Mouse (Mus musculus) forebrain, embryonic 13.5 days (tissue): ENCODE measurements at regions not wholly inside any gene's neighbourhood (a gene's known extent, or its start where the extent isn't known, plus 50 kb on each side); places are given as distances from the start of the nearest gene placed in this dataset.

Experiments used
- ATAC-seq: fragments of 200-750 bp; cut with Nextera tagmentation; 2 replicates; pipeline ENCODE4 v1.8.0; 2017
- H3K27ac ChIP-seq: fragments of 300-500 bp; sonication (generic); 2 replicates; pipeline ENCODE4 v1.5.1; 2015; ENCODE audit warnings: inconsistent platforms, mild to moderate bottlenecking, moderate library complexity
- H3K27me3 ChIP-seq: fragments of 300-500 bp; sonication (generic); 2 replicates; pipeline ENCODE4 v1.6.1; 2015; ENCODE audit warnings: mild to moderate bottlenecking, inconsistent platforms
- H3K36me3 ChIP-seq: fragments of 300-500 bp; sonication (generic); 2 replicates; pipeline ENCODE4 v1.6.1; 2015; ENCODE audit warnings: mild to moderate bottlenecking, inconsistent platforms; ENCODE audit not compliant: poor library complexity, severe bottlenecking
- H3K4me1 ChIP-seq: fragments of 300-500 bp; sonication (generic); 2 replicates; pipeline ENCODE4 v1.6.1; 2015; ENCODE audit warnings: inconsistent platforms
- H3K4me2 ChIP-seq: fragments of 300-500 bp; sonication (generic); 2 replicates; pipeline ENCODE4 v1.6.1; 2015; ENCODE audit warnings: inconsistent platforms, mild to moderate bottlenecking, moderate library complexity
- H3K4me3 ChIP-seq: fragments of 300-500 bp; sonication (generic); 2 replicates; pipeline ENCODE4 v1.5.1; 2015; ENCODE audit warnings: mild to moderate bottlenecking, inconsistent platforms
- H3K9ac ChIP-seq: fragments of 300-500 bp; sonication (generic); 2 replicates; pipeline ENCODE4 v1.6.1; 2015; ENCODE audit warnings: mild to moderate bottlenecking, inconsistent platforms
- H3K9me3 ChIP-seq: fragments of 300-500 bp; sonication (generic); replicated peaks from 2 replicates; pipeline ENCODE4 v1.6.1; 2016; ENCODE audit warnings: inconsistent platforms
- WGBS: fragments of 180-500 bp; shearing (Covaris S2); methylation state at CpG from one replicate; pipeline ENCODE4 v1.1.7; 2015; 5-methylcytosine and 5-hydroxymethylcytosine counted together

DNA sequence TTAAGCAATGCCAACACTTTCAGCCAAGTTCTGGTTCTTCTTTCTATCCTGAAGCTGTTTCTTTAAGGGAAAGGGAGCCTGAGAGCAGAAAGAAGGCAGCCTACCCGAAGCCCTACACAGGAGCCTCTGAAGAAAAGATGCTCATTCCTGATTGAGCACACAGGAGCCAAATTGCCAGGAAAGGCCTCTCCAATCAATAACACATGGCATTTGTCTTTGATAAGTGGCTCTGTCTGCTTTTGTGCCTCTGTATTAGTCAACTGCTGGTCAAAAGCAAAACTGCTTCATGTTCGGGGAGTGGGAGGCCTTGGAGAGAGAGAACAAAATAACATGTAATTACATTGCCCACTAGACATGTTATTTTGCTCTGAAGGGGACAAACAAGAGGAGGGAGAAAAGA is 1607.4 kb downstream of the 4930444P10Rik start:
- Histone ChIP-seq H3K36me3 (no peaks in the 10 kb centered on the region), H3K4me3 (no peak overlapping the region), H3K27ac (no peak overlapping the region), H3K4me1 (peaks cover 6% of the 10 kb centered on the region; the same call in 1 of the 2 replicates), H3K27me3 (no peaks in the 10 kb centered on the region), H3K9ac (no peak overlapping the region), H3K9me3 (no peaks in the 10 kb centered on the region), H3K4me2 (no peak overlapping the region)
- WGBS: 29% methylated on average over 2 of the region's 2 CpGs
- ATAC-seq: no peak

DNA sequence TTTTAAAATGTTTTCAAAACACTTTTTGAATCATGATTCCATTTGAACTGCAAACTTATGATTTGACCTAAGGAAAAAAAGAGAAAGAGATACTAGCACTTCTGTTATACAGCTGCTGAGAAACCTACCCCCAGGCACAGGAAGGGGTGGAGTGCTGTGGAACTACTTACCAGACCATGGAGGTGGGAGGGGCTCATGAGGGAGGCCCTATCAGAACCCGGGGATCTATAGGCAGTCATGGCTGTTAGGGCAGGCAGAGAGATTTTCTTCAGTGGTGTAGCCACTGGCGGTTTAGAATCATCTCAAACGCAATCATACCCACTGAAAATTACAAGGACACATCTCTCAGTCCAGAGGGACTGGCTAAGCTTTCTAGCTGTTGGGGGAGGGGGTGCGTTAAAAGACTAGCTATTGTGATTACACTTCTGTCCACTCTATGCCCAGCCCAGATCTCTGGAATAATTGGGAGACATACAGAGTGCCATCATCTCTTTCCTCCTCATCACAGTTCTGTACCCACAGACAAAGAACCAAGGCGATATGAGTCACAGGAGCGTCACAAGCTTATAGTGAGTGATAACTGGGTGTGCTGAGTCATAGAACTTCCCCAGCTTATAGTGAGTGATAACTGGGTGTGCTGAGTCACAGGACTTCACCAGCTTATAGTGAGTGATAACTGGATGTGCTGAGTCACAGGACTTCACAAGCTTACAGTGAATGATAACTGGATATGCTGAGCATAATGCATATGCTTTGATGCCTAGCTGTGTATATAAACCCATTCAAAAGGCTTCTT is 1608.8 kb downstream of the 4930444P10Rik start:
- H3K4me2 ChIP-seq: no peak overlapping the region
- no peaks in the 10 kb centered on the region for H3K27me3 ChIP-seq
- H3K4me1 ChIP-seq: peaks cover 6% of the 10 kb centered on the region; the same call in 1 of the 2 replicates
- H3K9ac ChIP-seq: no peak overlapping the region
- ATAC-seq: no peak
- no peak overlapping the region for H3K27ac ChIP-seq
- 86% methylated on average over 6 of the region's 6 CpGs for WGBS
- H3K36me3 ChIP-seq: no peaks in the 10 kb centered on the region
- H3K9me3 ChIP-seq: no peaks in the 10 kb centered on the region
- no peak overlapping the region for H3K4me3 ChIP-seq

DNA sequence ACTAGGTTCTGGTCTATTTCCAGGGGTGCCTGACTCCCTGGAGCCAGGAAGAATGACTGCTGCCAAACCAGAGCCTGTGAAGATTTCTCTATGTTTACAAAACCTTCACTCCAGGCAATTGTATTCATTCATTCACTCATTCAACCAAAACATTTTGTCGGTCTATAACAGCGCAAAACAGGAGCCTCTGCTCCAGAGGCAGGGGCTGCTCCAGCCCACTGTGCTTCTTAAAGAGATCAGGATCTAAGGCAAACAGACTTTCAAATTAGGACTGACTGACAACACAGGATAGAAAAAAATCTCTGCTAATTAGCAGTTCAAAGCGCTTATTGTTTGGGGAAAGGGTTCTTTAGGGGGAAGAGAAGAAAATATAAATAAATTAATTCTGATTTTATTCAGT is 1620.8 kb downstream of the 4930444P10Rik start:
- no peak overlapping the region for H3K4me2 ChIP-seq
- H3K27ac ChIP-seq: no peak overlapping the region
- ATAC-seq: peak; percentile 66; the same call in 1 of the 2 replicates
- no peaks in the 10 kb centered on the region for H3K27me3 ChIP-seq
- H3K4me3 ChIP-seq: no peak overlapping the region
- H3K9me3 ChIP-seq: no peaks in the 10 kb centered on the region
- no peaks in the 10 kb centered on the region for H3K36me3 ChIP-seq
- 8% methylated on average over 3 of the region's 3 CpGs for WGBS
- H3K9ac ChIP-seq: no peak overlapping the region
- peaks cover 4% of the 10 kb centered on the region; the same call in 1 of the 2 replicates for H3K4me1 ChIP-seq

DNA sequence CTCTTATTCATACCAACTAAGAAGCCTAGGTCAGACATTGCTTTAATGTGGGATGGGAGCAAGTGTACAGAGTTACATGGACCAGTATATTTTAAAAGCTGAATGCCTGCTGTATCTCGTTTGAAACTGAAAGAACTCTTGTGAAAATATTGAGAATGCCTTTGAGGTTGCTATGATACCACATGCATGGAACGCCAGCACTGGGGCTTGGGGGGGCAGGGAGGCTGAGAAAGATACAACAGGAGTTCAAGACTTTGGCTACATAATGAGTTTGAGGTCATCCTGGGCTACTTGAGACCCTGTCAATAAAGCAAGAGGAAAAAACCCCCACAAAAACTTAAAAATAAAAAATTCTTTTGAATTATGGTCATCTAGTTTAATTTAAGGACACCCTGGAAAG is 1621.6 kb downstream of the 4930444P10Rik start:
- Histone ChIP-seq H3K27me3 (no peaks in the 10 kb centered on the region), H3K4me3 (no peak overlapping the region), H3K4me2 (no peak overlapping the region), H3K36me3 (no peaks in the 10 kb centered on the region), H3K4me1 (peaks cover 4% of the 10 kb centered on the region; the same call in 1 of the 2 replicates), H3K9ac (no peak overlapping the region), H3K27ac (no peak overlapping the region), H3K9me3 (no peaks in the 10 kb centered on the region)
- whole genome bisulfite sequencing: 12% methylated on average over 2 of the region's 2 CpGs
- no peak for ATAC-seq

DNA sequence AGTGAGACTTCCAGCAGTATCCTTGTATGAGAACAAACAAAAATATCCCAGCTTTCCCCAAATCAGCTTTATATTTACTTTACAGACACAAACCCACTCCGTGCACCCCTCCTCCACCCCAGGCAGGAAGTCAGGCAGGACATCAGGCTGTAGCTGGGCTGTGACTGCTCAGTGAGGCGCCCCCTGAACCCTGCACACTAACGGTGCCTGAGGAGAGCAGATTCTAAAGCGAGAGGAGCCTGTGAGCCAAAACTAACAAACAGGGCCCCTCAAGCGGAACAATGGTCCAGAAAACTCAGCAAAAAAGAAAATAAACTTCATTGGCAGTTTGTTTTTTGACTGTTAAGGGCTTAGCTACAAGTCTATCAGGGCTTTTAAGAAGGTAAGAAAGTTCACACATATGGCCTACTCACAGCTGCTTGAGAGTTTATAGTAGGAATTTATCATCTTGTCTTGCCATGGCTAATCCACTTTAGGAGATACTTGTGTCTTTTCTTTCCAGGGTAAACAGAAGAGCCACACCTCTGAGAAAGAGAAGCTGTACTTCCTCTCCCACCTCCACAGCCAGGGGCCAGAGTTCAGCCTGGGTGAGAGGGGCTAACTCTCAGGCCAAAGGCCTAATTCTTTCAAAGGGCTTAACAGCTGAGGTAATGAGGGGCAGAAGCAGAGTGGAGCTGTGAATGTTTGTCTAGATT is 1628.2 kb downstream of the 4930444P10Rik start:
- Histone ChIP-seq H3K4me2 (no peak overlapping the region), H3K4me3 (no peak overlapping the region), H3K9me3 (no peaks in the 10 kb centered on the region), H3K4me1 (peaks cover 4% of the 10 kb centered on the region; the same call in 1 of the 2 replicates), H3K27ac (no peak overlapping the region), H3K36me3 (no peaks in the 10 kb centered on the region), H3K9ac (no peak overlapping the region), H3K27me3 (no peaks in the 10 kb centered on the region)
- WGBS: 15% methylated on average over 5 of the region's 5 CpGs
- ATAC-seq: no peak

DNA sequence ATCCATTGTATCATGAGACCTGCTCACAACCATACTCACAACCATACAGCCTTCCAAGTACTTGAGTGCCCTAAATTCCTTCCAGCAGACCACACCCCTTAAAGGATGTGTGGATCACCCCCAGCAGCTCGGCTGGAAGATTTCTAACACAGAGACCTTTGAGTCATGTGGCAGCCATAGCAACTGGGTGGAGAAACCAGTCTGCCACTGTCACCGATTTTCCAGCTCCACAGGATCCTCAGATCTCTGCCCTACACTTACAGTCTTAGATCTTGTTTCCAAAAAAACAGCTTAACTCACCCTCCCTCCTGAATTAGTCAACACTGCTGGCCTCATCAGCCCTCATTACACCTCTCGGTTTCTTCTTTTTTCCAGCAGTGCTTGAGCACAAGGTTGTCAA is 1630.6 kb downstream of the 4930444P10Rik start:
- no peaks in the 10 kb centered on the region for H3K9me3 ChIP-seq
- WGBS: 41% methylated on average over 3 of the region's 3 CpGs
- ATAC-seq: no peak

DNA sequence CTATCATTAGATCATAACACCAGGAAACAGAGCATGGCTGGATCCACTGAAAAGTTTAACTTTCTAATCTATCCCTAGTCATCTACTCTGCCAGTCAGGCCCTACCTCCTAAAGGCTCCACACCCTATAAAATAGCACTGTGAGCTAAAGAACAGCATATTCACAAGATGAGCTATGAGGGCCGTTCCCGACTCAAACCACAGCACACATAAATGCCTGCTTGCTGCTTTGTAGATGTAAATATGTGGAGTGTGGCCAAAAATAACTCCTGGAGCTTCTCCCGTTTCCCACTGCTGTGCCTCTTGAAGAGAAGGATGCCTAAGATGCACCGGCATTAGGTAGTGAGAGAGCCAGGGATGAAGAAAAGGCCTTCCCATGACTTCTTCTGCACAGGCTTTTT is 1632.3 kb downstream of the 4930444P10Rik start:
- no peak overlapping the region for H3K4me2 ChIP-seq
- H3K9me3 ChIP-seq: no peaks in the 10 kb centered on the region
- 87% methylated on average over 4 of the region's 4 CpGs for WGBS
- no peaks in the 10 kb centered on the region for H3K27me3 ChIP-seq
- no peak overlapping the region for H3K9ac ChIP-seq
- no peak overlapping the region for H3K4me3 ChIP-seq
- no peak overlapping the region for H3K27ac ChIP-seq
- ATAC-seq: no peak
- H3K36me3 ChIP-seq: no peaks in the 10 kb centered on the region
- no peaks in the 10 kb centered on the region for H3K4me1 ChIP-seq

More for the DNA sequence above, 1630.6 kb downstream of the 4930444P10Rik start:
- Histone ChIP-seq H3K36me3 (no peaks in the 10 kb centered on the region), H3K9ac (no peak overlapping the region), H3K27ac (no peak overlapping the region), H3K4me2 (no peak overlapping the region), H3K27me3 (no peaks in the 10 kb centered on the region), H3K4me1 (no peaks in the 10 kb centered on the region), H3K4me3 (no peak overlapping the region)

DNA sequence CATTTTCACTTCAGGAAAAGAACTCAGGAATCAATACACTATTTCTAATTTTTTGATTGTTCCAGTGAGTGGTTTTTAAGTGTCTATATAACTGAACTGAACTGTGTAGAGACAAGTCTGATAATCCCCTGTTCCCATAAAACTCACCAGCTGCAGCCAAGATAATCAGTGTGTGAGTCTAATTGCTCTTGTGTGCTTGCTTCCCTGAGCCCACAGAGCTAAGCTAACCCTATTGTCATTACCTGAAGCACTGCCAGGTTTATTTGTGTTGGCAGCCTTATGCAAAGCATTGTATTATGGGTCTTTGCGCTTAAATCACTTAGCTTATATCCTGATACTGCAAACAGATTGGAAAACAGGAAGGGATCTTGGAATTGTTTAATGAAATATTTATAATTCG is 1663.8 kb downstream of the 4930444P10Rik start:
- no peak overlapping the region for H3K4me3 ChIP-seq
- 0 out of 2 replicates have a peak, but pooled peaks have one; percentile 38 for ATAC-seq
- no peak overlapping the region for H3K27ac ChIP-seq
- H3K9me3 ChIP-seq: no peaks in the 10 kb centered on the region
- peaks cover 6% of the 10 kb centered on the region; the same call in 1 of the 2 replicates for H3K4me1 ChIP-seq
- 51% methylated on average over 2 of the region's 2 CpGs for WGBS
- no peaks in the 10 kb centered on the region for H3K27me3 ChIP-seq
- no peaks in the 10 kb centered on the region for H3K36me3 ChIP-seq
- no peak overlapping the region for H3K9ac ChIP-seq
- H3K4me2 ChIP-seq: no peak overlapping the region

DNA sequence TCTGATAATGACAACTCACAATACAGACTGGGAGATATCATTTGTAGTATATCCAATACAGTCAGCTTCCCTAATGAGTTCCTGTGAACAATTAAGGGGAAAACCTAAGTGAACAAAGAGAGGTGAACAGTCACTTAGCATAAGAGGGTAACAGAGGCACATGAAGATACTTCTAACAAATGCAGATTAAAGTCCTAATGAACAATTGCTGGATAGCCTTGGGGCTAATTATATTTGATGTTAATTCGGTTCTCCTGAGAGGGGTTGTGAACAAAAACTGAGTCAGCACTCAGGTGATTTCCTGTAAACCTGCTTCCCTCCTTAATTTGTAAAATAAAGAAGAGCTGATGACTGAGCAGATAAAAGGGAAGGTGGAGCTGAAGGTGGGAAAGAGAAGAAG is 1672.1 kb downstream of the 4930444P10Rik start:
- H3K27ac ChIP-seq: no peak overlapping the region
- H3K27me3 ChIP-seq: no peaks in the 10 kb centered on the region
- ATAC-seq: no peak
- 59% methylated on average over 1 of the region's 1 CpGs for WGBS
- H3K9ac ChIP-seq: no peak overlapping the region
- H3K9me3 ChIP-seq: no peaks in the 10 kb centered on the region
- H3K4me1 ChIP-seq: no peaks in the 10 kb centered on the region
- no peak overlapping the region for H3K4me2 ChIP-seq
- H3K4me3 ChIP-seq: no peak overlapping the region
- no peaks in the 10 kb centered on the region for H3K36me3 ChIP-seq

DNA sequence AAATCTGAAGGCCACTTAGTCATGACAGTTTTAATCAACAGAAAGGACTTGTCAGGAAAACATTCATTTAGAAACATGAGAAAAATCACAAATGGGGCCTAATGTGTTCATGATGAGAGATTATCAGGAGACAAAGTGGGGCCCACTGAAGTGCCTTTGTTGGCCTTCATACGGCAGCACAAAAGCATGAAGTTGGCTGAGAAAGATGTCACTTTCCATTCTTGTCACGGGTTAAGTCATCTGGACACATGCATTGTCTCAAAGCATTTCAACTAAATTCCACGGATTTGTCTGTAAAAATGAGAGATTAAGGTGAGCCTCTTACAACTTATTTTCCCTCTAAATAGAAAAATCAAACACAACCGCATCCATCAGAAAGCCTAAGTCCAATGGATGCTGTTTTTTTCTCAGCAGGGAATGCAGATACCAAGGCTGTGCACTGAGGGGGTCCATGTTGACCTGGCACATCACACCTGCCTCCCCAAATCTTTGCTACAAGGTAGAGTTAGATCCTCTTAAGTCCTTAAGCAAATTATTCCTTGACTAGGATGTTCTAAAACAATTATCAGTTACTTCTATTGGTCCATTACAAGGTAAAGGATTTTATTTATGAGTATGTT is 1679.2 kb downstream of the 4930444P10Rik start:
- Histone ChIP-seq H3K9me3 (no peaks in the 10 kb centered on the region), H3K27me3 (no peaks in the 10 kb centered on the region)

DNA sequence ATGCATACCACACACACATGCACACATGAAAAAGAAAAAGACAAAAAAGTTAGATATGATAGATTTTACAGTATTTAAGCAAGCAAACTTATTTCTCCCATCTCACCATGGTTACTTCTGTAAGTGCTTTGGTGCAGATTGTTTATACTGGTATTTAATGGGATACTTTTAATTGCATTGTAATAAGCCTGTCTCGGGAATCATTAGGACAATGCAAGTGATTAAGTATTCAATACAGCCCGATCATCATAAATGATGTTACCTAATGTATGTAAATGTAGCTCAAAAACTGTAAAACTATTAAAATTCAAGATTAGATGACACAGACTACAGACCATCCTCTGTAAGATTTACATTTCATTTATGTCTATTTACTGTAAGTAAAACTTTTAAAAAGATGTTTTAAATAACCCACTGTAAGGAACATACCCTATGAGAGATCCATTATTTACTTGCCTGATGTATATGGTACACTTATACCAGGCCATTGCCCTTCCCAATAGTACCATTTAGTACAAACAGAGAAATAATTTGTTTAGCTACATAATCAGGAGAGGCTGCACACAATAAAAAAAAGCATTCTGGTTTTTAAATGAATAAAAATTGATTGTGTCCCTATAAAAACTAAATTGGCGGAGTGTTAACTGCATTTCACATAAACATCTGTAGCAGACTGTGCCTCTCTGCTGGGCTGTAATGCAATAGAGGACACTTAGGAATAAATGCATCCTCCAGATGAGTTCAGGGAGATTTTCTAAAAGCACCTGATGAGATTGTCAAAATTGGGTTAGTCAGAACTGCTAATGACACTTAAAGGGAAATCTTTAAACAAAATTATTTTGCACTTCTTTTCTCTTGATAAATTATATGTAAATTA is 1722.9 kb downstream of the 4930444P10Rik start:
- no peak overlapping the region for H3K9ac ChIP-seq
- no peak overlapping the region for H3K4me3 ChIP-seq
- no peak for ATAC-seq
- H3K4me2 ChIP-seq: no peak overlapping the region
- WGBS: 83% methylated on average over 3 of the region's 3 CpGs
- H3K4me1 ChIP-seq: no peaks in the 10 kb centered on the region
- no peaks in the 10 kb centered on the region for H3K27me3 ChIP-seq
- H3K36me3 ChIP-seq: no peaks in the 10 kb centered on the region
- H3K27ac ChIP-seq: no peak overlapping the region
- no peaks in the 10 kb centered on the region for H3K9me3 ChIP-seq

More for the DNA sequence above, 1679.2 kb downstream of the 4930444P10Rik start:
- no peak overlapping the region for H3K4me3 ChIP-seq
- H3K4me2 ChIP-seq: no peak overlapping the region
- H3K27ac ChIP-seq: no peak overlapping the region
- H3K36me3 ChIP-seq: no peaks in the 10 kb centered on the region
- no peaks in the 10 kb centered on the region for H3K4me1 ChIP-seq
- ATAC-seq: no peak
- WGBS: 27% methylated on average over 4 of the region's 4 CpGs
- H3K9ac ChIP-seq: no peak overlapping the region
